Mouse (Mus musculus) lung, postnatal 0 days (tissue): Measurements from ENCODE around the gene Dach1. TPM values are rescaled to one million over a fixed set of nuclear protein-coding genes. Genes with fewer than 3 reads are reported as not detected.

ENCODE experiments used
- ATAC-seq: fragments of 200-750 bp; cut with Nextera tagmentation; 2 replicates; pipeline ENCODE4 v1.8.0; 2017; ENCODE audit warnings: moderate library complexity
- DNase-seq: peaks from one replicate; pipeline ENCODE4 v3.0.0-alpha.2; 2016; ENCODE audit warnings: low spot score
- H3K27ac ChIP-seq: fragments of 300-500 bp; sonication (generic); 2 replicates; pipeline ENCODE4 v1.5.1; 2014; ENCODE audit warnings: antibody characterized with exemption, mild to moderate bottlenecking, low read length, mixed read lengths
- H3K27me3 ChIP-seq: fragments of 300-500 bp; sonication (generic); replicated peaks from 2 replicates; pipeline ENCODE4 v1.6.1; 2014; ENCODE audit warnings: low read length, mixed read lengths; ENCODE audit not compliant: insufficient read depth
- H3K36me3 ChIP-seq: fragments of 300-500 bp; sonication (generic); 2 replicates; pipeline ENCODE4 v1.6.1; 2014; ENCODE audit warnings: low read length, mixed read lengths; ENCODE audit not compliant: insufficient read depth
- H3K4me1 ChIP-seq: fragments of 300-500 bp; sonication (generic); 2 replicates; pipeline ENCODE4 v1.6.1; 2014; ENCODE audit warnings: antibody characterized with exemption, low read depth, low read length, mixed read lengths; ENCODE audit not compliant: insufficient read depth
- H3K4me2 ChIP-seq: fragments of 300-500 bp; sonication (generic); replicated peaks from 2 replicates; pipeline ENCODE4 v1.6.1; 2014; ENCODE audit warnings: low read depth, mild to moderate bottlenecking, low read length, moderate library complexity, mixed read lengths
- H3K4me3 ChIP-seq: fragments of 300-500 bp; sonication (generic); 2 replicates; pipeline ENCODE4 v1.5.1; 2014; ENCODE audit warnings: low read depth, low read length
- H3K9ac ChIP-seq: fragments of 300-500 bp; sonication (generic); replicated peaks from 2 replicates; pipeline ENCODE4 v1.6.1; 2014; ENCODE audit warnings: low read depth, mild to moderate bottlenecking
- H3K9me3 ChIP-seq: fragments of 300-500 bp; sonication (generic); 2 replicates; pipeline ENCODE4 v1.6.1; 2016; ENCODE audit warnings: low read length, mixed read lengths
- CTCF ChIP-seq: IDR thresholded peaks from 2 replicates; pipeline ENCODE4 v1.5.1; 2016; ENCODE audit warnings: antibody characterized with exemption, mild to moderate bottlenecking
- EP300 ChIP-seq: IDR thresholded peaks from 2 replicates; pipeline ENCODE4 v1.6.1; 2016; ENCODE audit warnings: antibody characterized with exemption, mild to moderate bottlenecking, control low read depth
- WGBS: fragments of 180-500 bp; shearing (Covaris S2); extraction: QIAGEN DNeasy Blood & Tissue Kit; methylation state at CpG from one replicate; pipeline ENCODE4 v1.1.7; 2014; 5-methylcytosine and 5-hydroxymethylcytosine counted together
- polyA plus RNA-seq: library from polyadenylated mRNA; unstranded; fragments of >200 nt; fragmentation: Nextera tagmentation; extraction: Ambion mirVana; gene quantifications from 2 replicates; pipeline ENCODE4 v1.2.1, GENCODE M21; 2015

Gene Dach1
- polyA plus RNA-seq, 1 experiment from 2014 or later = 4.2 TPM

- Histone ChIP-seq H3K27me3 (no peaks in the 10 kb centered on the region), H3K4me3 (peak overlapping the region; percentile 72), H3K9me3 (no peaks in the 10 kb centered on the region), H3K4me2 (peak overlapping the region; percentile 74), H3K9ac (peak overlapping the region; percentile 68), H3K36me3 (no peaks in the 10 kb centered on the region), H3K4me1 (no peaks in the 10 kb centered on the region), H3K27ac (peak overlapping the region; percentile 82)
- TF ChIP-seq CTCF = no peak
- no peak for TF ChIP-seq EP300
- ATAC-seq = peak; percentile 23
- DNase-seq = peak; percentile 60
- WGBS = under 1% methylated on average over 45 of the region's 45 CpGs
Measured at GRCm38 (mm10) chr14:98168908-98169401, 610 bp downstream of the Dach1 start.

- Histone ChIP-seq H3K9me3 (no peaks in the 10 kb centered on the region), H3K4me2 (peak overlapping the region; percentile 74), H3K36me3 (no peaks in the 10 kb centered on the region), H3K4me1 (no peaks in the 10 kb centered on the region), H3K27ac (peak overlapping the region; percentile 82), H3K9ac (peak overlapping the region; percentile 68), H3K27me3 (no peaks in the 10 kb centered on the region), H3K4me3 (peak overlapping the region; percentile 72)
- DNase-seq = peak; percentile 56
- WGBS = under 1% methylated on average over 43 of the region's 48 CpGs
- ATAC-seq = peak; percentile 53
- TF ChIP-seq CTCF (no peak), EP300 (no peak)
Measured at GRCm38 (mm10) chr14:98168039-98168907, 1.3 kb downstream of the Dach1 start.

GRCm38 (mm10) chr14:98167186-98168038, 2.2 kb downstream of the Dach1 start:
- Histone ChIP-seq H3K27me3 (no peaks in the 10 kb centered on the region), H3K27ac (peak overlapping the region; percentile 82), H3K4me2 (peak overlapping the region; percentile 74), H3K9ac (peak overlapping the region; percentile 68), H3K4me1 (no peaks in the 10 kb centered on the region), H3K9me3 (no peaks in the 10 kb centered on the region), H3K36me3 (no peaks in the 10 kb centered on the region), H3K4me3 (peak overlapping the region; percentile 72)
- TF ChIP-seq EP300 (no peak), CTCF (peak; percentile 46)
- DNase-seq = peak; percentile 77
- WGBS = under 1% methylated on average over 28 of the region's 33 CpGs
- ATAC-seq = peak; percentile 29

GRCm38 (mm10) chr14:98166318-98166976, 3.1 kb downstream of the Dach1 start:
- 54% methylated on average over 10 of the region's 10 CpGs for WGBS
- no peak overlapping the region for H3K9ac ChIP-seq
- no peak for DNase-seq

GRCm38 (mm10) chr14:98156753-98157152, 12.8 kb downstream of the Dach1 start:
- Histone ChIP-seq H3K36me3 (no peaks in the 10 kb centered on the region), H3K9me3 (no peaks in the 10 kb centered on the region), H3K27ac (no peak overlapping the region), H3K4me2 (no peak overlapping the region), H3K9ac (no peak overlapping the region), H3K4me3 (no peak overlapping the region), H3K4me1 (no peaks in the 10 kb centered on the region), H3K27me3 (no peaks in the 10 kb centered on the region)
- no peak for TF ChIP-seq EP300
- 68% methylated on average over 7 of the region's 7 CpGs for WGBS
- ATAC-seq (no peak), DNase-seq (no peak)

More at GRCm38 (mm10) chr14:98166318-98166976, 3.1 kb downstream of the Dach1 start:
- H3K36me3 ChIP-seq = no peaks in the 10 kb centered on the region
- H3K4me3 ChIP-seq = peak overlapping the region; percentile 72
- H3K9me3 ChIP-seq = no peaks in the 10 kb centered on the region
- no peak for ATAC-seq
- H3K27ac ChIP-seq = peak overlapping the region; percentile 82; the same call in 1 of the 2 replicates
- H3K4me1 ChIP-seq = no peaks in the 10 kb centered on the region
- H3K4me2 ChIP-seq = peak overlapping the region; percentile 74
- H3K27me3 ChIP-seq = no peaks in the 10 kb centered on the region
- TF ChIP-seq EP300 (no peak), CTCF (no peak)
